Mouse (Mus musculus) heart, adult 18-20 months (tissue): ENCODE measurements around the gene Gm3409. TPM values are rescaled to one million over a fixed set of nuclear protein-coding genes. Genes with fewer than 3 reads are reported as not detected.
"Not testable (repeated sequence)": the region's sequence is repeated elsewhere in the genome, so short reads cannot be mapped to it uniquely, and the experiment has no call there.

Source experiments
- DNase-seq, 2 experiments: peaks; one replicate each; pipeline ENCODE4 v3.0.0; 2021 to 2022; ENCODE audit warnings: mixed read lengths in 1 of 2
- long read RNA-seq, 2 experiments: library from polyadenylated mRNA; stranded (forward); transcript quantifications; one replicate each; pipeline ENCODE4 v2.0.0; 2021
- total RNA-seq, 2 experiments: library from RNA; stranded (reverse); gene quantifications; 2 replicates each; pipeline ENCODE4 v1.2.3; 2021

The Gm3409 gene
- not detected for total RNA-seq
- long read RNA-seq, experiment 1 = 0 reads
- long read RNA-seq, experiment 2 = 0 reads

GRCm38 (mm10) chr5:146537347-146537746 is at the start of gene Gm3409:
Gene Gm3409 (plus strand): TSS chr5:146537647.
- not testable (repeated sequence) for DNase-seq

GRCm38 (mm10) chr5:146488959-146489358 is 48.5 kb upstream of the Gm3409 start:
- peak in 1 of 2 experiments; percentile 28 for DNase-seq

GRCm38 (mm10) chr5:146491063-146491462 is 46.4 kb upstream of the Gm3409 start, which contains the start of gene Gm6370:
Gene Gm6370 (plus strand): TSS chr5:146491363.
- not testable (repeated sequence) for DNase-seq

GRCm38 (mm10) chr5:146502099-146502498 is 35.3 kb upstream of the Gm3409 start, which contains the start of gene 4930449I24Rik:
Gene 4930449I24Rik (plus strand): TSS chr5:146502399.
- DNase-seq = not testable (repeated sequence)

DNA sequence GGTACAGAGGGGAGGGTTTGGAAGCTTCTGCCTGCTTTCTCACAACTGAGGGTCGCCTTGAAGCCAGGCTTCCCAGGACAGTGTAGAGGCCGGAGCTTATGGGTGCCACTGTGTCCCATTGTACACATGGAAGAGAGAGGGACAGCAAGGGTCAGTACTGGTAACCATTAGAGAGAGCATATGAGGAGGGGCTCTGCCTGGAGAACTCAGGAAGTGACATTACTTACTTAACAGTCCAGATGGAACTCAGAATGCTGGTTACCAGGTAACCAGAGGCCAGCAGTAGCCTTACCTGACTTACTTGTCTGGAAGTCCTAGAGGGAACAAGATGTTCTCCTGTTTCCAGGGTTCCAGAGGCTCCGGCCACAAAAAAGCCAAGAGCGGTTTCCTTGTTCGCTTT is 23.6 kb upstream of the Gm3409 start, which contains the start of gene Gm3402:
TSS of gene Gm3402 (plus strand) at position 301 of the 400 bp plus-strand sequence.
- DNase-seq = not testable (repeated sequence)

GRCm38 (mm10) chr5:146525501-146525900 is 11.9 kb upstream of the Gm3409 start, which contains the start of gene Gm3404:
Gene Gm3404 (plus strand): TSS chr5:146525801.
- not testable (repeated sequence) for DNase-seq

DNA sequence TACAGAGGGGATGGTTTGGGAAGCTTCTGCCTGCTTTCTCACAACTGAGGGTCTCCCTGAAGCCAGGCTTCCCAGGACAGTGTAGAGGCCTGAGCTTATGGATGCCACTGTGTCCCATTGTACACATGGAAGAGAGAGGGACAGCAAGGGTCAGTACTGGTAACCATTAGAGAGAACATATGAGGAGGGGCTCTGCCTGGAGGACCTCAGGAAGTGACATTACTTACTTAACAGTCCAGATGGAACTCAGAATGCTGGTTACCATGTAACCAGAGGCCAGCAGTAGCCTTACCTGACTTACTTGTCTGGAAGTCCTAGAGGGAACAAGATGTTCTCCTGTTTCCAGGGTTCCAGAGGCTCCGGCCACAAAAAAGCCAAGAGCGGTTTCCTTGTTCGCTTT is 18.4 kb downstream of the Gm3409 start, which contains the start of gene Gm3415:
TSS of gene Gm3415 (plus strand) at position 301 of the 400 bp plus-strand sequence.
- DNase-seq = not testable (repeated sequence)

DNA sequence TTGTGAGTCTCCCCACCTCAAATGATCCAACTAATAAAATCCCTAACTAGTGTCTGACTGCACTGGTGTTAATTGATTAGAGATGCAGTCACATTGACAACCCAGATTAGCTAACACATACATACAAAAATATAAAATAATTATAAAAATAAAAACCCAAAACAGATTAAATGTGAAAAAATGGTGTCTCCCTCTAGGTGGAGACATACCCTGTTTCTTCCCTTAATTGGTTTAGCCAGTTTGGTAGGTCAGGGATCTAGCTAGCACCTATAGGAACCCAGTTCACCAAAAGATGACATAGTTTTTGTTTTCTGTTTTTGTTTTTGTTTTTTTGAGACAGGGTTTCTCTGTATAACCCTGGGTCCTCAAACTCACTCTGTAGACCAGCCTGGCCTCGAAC is 26.8 kb downstream of the Gm3409 start:
- no peak for DNase-seq

DNA sequence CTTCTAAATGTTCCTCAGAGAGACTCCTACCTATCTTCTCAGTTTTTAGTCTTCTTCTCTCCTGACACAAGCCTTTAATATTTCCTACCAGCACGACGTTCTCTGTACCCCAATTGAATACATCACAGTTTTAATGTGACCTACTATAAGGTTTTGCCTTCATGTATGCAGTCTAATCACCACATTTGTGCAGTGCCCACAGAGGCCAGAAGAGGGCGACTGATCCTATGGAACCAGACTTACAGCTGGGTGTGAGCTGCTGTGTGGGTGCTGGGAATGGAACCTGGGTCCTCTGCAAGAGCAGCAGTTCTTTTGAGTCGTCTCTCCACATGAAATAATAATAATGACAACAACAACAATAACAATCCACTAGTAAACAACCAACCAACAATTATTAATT is 29.6 kb downstream of the Gm3409 start:
- DNase-seq = no peak

GRCm38 (mm10) chr5:146570179-146570578 is 32.7 kb downstream of the Gm3409 start:
- DNase-seq = not testable (repeated sequence)

DNA sequence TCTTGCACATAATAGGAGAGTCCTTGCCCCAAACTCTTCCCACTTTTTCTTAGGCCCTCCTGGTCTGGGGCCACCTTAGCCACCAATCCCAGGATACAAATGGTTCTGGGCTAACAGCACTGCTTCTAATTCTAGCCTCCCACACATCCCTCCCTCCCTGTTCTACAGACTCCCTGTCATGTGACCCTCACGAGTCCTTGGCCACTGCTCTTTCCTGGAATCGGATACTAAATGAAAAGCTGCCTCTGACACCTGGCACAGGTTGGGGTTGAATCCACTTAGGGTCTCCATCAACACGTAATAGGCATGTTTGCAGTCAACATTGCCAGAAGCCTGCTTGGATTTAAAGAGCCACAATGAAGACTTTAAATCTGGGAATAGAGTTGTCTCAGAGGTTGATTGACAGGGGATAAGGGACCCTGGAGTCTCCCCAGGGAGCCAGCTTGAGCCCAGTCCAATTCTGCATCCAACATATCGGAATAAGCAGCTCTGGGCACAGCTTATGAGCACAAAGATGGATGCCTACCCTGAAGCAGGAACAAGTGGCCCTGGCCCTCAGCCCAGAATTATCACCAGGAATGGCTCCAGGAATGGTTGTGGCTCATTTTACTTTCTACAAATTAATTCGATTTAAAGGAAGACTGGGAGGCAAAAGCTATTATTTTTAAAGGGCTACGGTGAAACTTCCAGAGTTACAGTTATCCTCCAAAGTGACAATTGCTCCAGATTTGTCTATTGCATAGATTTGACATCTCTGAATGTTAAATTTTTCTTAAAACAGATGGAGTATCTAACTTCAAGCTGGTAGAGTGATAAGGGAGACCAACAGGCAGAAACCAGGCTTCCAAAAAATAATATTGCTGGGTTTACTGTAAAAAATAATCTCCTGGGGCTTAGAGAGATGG is 34.6 kb downstream of the Gm3409 start:
- DNase-seq = peak; percentile 57 to 70

GRCm38 (mm10) chr5:146572735-146573042 is 35.2 kb downstream of the Gm3409 start:
- DNase-seq = not testable (repeated sequence)

DNA sequence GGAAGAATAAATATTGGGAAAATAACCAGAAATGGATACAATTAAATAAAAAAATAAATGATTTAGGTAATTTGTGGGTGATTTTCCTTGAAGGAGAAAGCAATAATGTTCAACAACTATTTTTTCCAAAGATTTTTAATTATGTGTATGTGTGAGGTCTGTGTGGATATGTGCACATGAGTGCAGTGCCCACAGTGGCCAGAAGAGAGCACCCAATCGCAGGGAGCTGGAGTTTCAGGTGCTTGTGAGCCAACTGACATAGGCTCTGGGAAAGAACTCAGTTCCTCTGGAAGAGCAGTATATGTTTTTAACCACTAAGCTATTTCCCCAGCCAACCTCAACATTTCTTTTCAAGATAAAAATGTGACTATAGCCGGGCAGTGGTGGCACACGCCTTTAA is 39.2 kb downstream of the Gm3409 start:
- DNase-seq = no peak

- DNase-seq = no peak
Observed at GRCm38 (mm10) chr5:146584156-146584477, 46.7 kb downstream of the Gm3409 start.

DNA sequence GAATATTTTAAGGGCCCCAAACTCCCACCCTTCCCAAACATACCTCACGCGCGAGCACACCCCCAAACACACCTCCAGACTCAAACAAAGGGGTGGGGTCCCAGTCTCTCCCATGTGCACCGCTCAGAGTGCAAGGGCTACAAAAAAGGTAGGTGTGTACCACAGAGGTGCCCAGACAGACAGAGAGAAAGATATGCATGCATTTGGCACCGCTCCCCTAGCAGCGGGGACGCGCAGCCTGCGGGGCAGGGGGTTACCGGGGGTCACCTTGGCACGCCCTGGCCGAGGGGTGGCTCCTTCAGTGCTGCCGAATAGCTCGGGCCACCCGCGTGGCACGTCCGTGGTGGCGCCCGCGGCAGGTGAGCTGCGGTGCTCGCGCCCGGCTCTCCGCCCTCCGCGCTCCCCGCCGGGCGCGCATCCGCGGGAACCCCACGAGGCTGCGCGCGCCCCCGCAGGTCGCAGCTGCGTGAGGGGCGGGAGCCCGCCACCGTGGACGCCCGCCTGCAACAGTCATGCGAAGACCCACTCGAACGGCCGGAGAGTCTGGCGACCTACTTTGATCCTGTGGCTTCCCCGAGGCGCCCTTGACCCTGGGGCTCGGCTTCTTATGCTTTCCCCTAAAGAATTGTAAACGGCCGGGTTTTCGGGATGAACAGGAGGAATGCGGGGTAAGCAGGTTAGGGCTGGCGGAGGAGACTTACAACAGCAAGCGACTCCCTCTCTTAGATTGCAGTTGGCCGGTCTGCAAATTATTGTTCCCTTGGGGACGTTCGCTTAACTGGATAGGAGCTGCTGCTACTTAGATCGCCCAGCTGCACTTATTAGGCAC is 47.2 kb downstream of the Gm3409 start, which contains the start of gene Gpr12:
TSS of gene Gpr12 (minus strand) at position 762 of the 829 bp plus-strand sequence.
- no peak for DNase-seq

- no peak for DNase-seq
Observed at GRCm38 (mm10) chr5:146585307-146585651, 47.8 kb downstream of the Gm3409 start.

DNA sequence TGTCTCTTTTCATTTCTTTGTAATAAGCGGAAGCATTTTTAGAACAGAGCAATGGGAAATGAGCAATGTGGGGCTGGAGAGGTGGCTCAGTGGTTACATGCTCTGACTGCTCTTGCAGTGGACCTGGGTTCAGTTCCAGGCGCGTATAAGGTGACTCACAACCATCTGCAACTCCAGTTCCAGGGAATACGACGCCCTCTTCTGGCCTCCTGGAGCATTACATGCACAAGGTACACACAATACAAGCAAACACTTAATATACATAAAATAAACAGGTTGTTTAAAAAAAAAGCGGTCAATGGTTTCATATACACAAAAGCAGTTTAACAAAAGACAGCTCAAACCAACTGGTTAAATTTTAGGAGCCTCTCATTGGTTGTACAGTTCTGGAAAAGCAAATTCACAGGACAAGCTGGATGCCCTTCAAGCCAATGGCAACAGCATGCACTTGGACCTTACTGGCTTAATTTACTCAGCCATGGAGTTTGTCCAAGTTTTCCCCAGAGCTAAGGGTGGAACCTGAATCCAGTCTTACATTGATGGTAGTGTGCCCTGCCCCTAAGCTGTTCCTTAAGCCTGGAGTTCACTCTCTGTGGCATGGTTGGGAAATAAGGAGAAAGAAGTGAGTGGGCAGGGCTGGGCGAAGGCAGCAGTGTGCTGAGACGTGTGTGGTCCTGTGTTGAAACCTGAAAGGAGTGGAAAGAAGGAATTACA is 49.1 kb downstream of the Gm3409 start:
- DNase-seq = no peak

Other genes starting within 250 kb of the Gm3409 start
- gene Wasf3, start 152.7 kb upstream of the Gm3409 start, total RNA-seq = under 1 TPM; 0.40 to 0.49 TPM
- not detected for gene Gm6408, start 55.7 kb upstream of the Gm3409 start, total RNA-seq
- gene Gm6370, start 46.3 kb upstream of the Gm3409 start, total RNA-seq = not detected
- gene 4930449I24Rik, start 35.2 kb upstream of the Gm3409 start, total RNA-seq = not detected
- gene Gm3402, start 23.5 kb upstream of the Gm3409 start, total RNA-seq = not detected
- gene Gm3404, start 11.8 kb upstream of the Gm3409 start, total RNA-seq = not detected
- not detected for gene Gm3415, start 18.5 kb downstream of the Gm3409 start, total RNA-seq
- gene Gpr12, start 47.6 kb downstream of the Gm3409 start, total RNA-seq = under 1 TPM in 1 of 2 experiments, not detected in 1; 0.30 TPM